Mouse (Mus musculus): ENCODE results near the gene Cdc45. TPM values are rescaled to one million over a fixed set of nuclear protein-coding genes. Genes with fewer than 3 reads are reported as not detected.
"Not testable (repeated sequence)": the region's sequence is repeated elsewhere in the genome, so short reads cannot be mapped to it uniquely, and the experiment has no call there.

Gene Cdc45
- polyA plus RNA-seq (2012; rRNA removed), result 40.7 and 45.8 TPM in 2 replicates
- 40.6 and 45.4 TPM in 2 replicates for polyA plus RNA-seq (2014; fragmentation: Nextera tagmentation; extraction: Ambion mirVana)

GRCm38 (mm10) chr16:18811468-18812384 is at the start of gene Cdc45, which contains the start of gene Ufd1:
Gene Cdc45 (minus strand): TSS chr16:18811987.
Gene Ufd1 (plus strand): TSS chr16:18811779.
- no peaks in the 10 kb centered on the region for H3K9me3 ChIP-seq (ENCODE audit: control insufficient read depth, low read length)
- H3K4me1 ChIP-seq (replicated peaks; ENCODE audit: control insufficient read depth in 2 of 2, insufficient read depth in 2 of 2, low read length in 1 of 2), result peaks cover 12 to 16% of the 10 kb centered on the region in 2 experiments; a peak in 3 of 4 replicates
- peak; percentile 93 to 96 (median 95) for DNase-seq (ENCODE audit: low read depth in 3 of 3, low spot score in 3 of 3)
- TF ChIP-seq CTCF (IDR thresholded peaks at IDR 0.05; ENCODE audit: low read depth), result 0 out of 2 replicates have a peak, but pooled peaks have one; percentile 4
- TF ChIP-seq EP300 (IDR thresholded peaks at IDR 0.05; ENCODE audit: low read depth), result peak; percentile 6; the same call in 1 of the 2 replicates
- peaks cover 45% of the 10 kb centered on the region for H3K36me3 ChIP-seq (replicated peaks; ENCODE audit: control insufficient read depth, insufficient read depth, low read depth)
- H3K9ac ChIP-seq (replicated peaks), result peak within 1 kb of the TSS; percentile 88
- peak within 1 kb of the TSS; percentile 97 for H3K4me2 ChIP-seq (ENCODE audit: low read depth)
- H3K27ac ChIP-seq, result peak within 1 kb of the TSS; percentile 86
- peak; percentile 92 for ATAC-seq (ENCODE audit: insufficient read depth)
- under 1% methylated on average over 42 of the region's 42 CpGs for WGBS (ENCODE audit: insufficient replicate concordance)
- peak within 1 kb of the TSS; percentile 94 to 100 for H3K4me3 ChIP-seq (ENCODE audit: insufficient read depth in 1 of 2, low read depth in 2 of 2, low read length in 2 of 2)
- H3K27me3 ChIP-seq (ENCODE audit: control insufficient read depth, insufficient read depth, low read length), result no peaks in the 10 kb centered on the region

GRCm38 (mm10) chr16:18860186-18860585 is 48.4 kb upstream of the Cdc45 start:
- H3K4me2 ChIP-seq (ENCODE audit: low read depth), result no peak overlapping the region
- H3K36me3 ChIP-seq (replicated peaks; ENCODE audit: control insufficient read depth, insufficient read depth, low read depth), result no peaks in the 10 kb centered on the region
- 33% methylated on average over 1 of the region's 1 CpGs for WGBS (ENCODE audit: insufficient replicate concordance)
- H3K27me3 ChIP-seq (ENCODE audit: control insufficient read depth, insufficient read depth, low read length), result no peaks in the 10 kb centered on the region
- H3K9me3 ChIP-seq (ENCODE audit: control insufficient read depth, low read length), result no peaks in the 10 kb centered on the region
- no peaks in the 10 kb centered on the region for H3K4me1 ChIP-seq (replicated peaks; ENCODE audit: control insufficient read depth in 2 of 2, insufficient read depth in 2 of 2, low read length in 1 of 2)
- DNase-seq (ENCODE audit: low read depth in 3 of 3, low spot score in 3 of 3) (no peak), ATAC-seq (ENCODE audit: insufficient read depth) (no peak)
- no peak overlapping the region for H3K4me3 ChIP-seq (ENCODE audit: insufficient read depth in 1 of 2, low read depth in 2 of 2, low read length in 2 of 2)
- no peak overlapping the region for H3K9ac ChIP-seq (replicated peaks)
- TF ChIP-seq EP300 (IDR thresholded peaks at IDR 0.05; ENCODE audit: low read depth), result no peak
- TF ChIP-seq CTCF (IDR thresholded peaks at IDR 0.05; ENCODE audit: low read depth), result no peak
- no peak overlapping the region for H3K27ac ChIP-seq

- Histone ChIP-seq H3K9me3 (ENCODE audit: control insufficient read depth, low read length) (no peaks in the 10 kb centered on the region), H3K4me1 (replicated peaks; ENCODE audit: control insufficient read depth in 2 of 2, insufficient read depth in 2 of 2, low read length in 1 of 2) (no peaks in the 10 kb centered on the region), H3K4me2 (ENCODE audit: low read depth) (no peak overlapping the region), H3K4me3 (ENCODE audit: insufficient read depth in 1 of 2, low read depth in 2 of 2, low read length in 2 of 2) (no peak overlapping the region), H3K9ac (replicated peaks) (no peak overlapping the region), H3K27ac (no peak overlapping the region), H3K36me3 (replicated peaks; ENCODE audit: control insufficient read depth, insufficient read depth, low read depth) (no peaks in the 10 kb centered on the region), H3K27me3 (ENCODE audit: control insufficient read depth, insufficient read depth, low read length) (no peaks in the 10 kb centered on the region)
- ATAC-seq (ENCODE audit: insufficient read depth) (no peak), DNase-seq (ENCODE audit: low read depth in 3 of 3, low spot score in 3 of 3) (peak; percentile 14 to 58 (median 23))
- TF ChIP-seq EP300 (IDR thresholded peaks at IDR 0.05; ENCODE audit: low read depth) (no peak), CTCF (IDR thresholded peaks at IDR 0.05; ENCODE audit: low read depth) (peak; percentile 64; the same call in 1 of the 2 replicates)
These were observed 46.8 kb upstream of the Cdc45 start for GRCm38 (mm10) chr16:18858551-18858950.

- ATAC-seq (ENCODE audit: insufficient read depth); H3K4me3 ChIP-seq (ENCODE audit: insufficient read depth in 1 of 2, low read depth in 2 of 2, low read length in 2 of 2); H3K9me3 ChIP-seq (ENCODE audit: control insufficient read depth, low read length); H3K27me3 ChIP-seq (ENCODE audit: control insufficient read depth, insufficient read depth, low read length); H3K4me1 ChIP-seq (replicated peaks; ENCODE audit: control insufficient read depth in 2 of 2, insufficient read depth in 2 of 2, low read length in 1 of 2); H3K36me3 ChIP-seq (replicated peaks; ENCODE audit: control insufficient read depth, insufficient read depth, low read depth); H3K9ac ChIP-seq (replicated peaks); H3K4me2 ChIP-seq (ENCODE audit: low read depth); H3K27ac ChIP-seq; DNase-seq (ENCODE audit: low read depth in 3 of 3, low spot score in 3 of 3): not testable (repeated sequence)
- WGBS (ENCODE audit: insufficient replicate concordance), result 75% methylated on average over 17 of the region's 17 CpGs
These were observed 37.9 kb upstream of the Cdc45 start for GRCm38 (mm10) chr16:18849521-18850190.

- WGBS (ENCODE audit: insufficient replicate concordance), result 71% methylated on average over 15 of the region's 15 CpGs
These were observed 34.6 kb upstream of the Cdc45 start for GRCm38 (mm10) chr16:18846301-18846820.

More at GRCm38 (mm10) chr16:18846301-18846820, 34.6 kb upstream of the Cdc45 start:
- no peak for TF ChIP-seq EP300 (IDR thresholded peaks at IDR 0.05; ENCODE audit: low read depth)
- no peak for TF ChIP-seq CTCF (IDR thresholded peaks at IDR 0.05; ENCODE audit: low read depth)
- Histone ChIP-seq H3K36me3 (replicated peaks; ENCODE audit: control insufficient read depth, insufficient read depth, low read depth) (no peaks in the 10 kb centered on the region), H3K4me2 (ENCODE audit: low read depth) (no peak overlapping the region), H3K9me3 (ENCODE audit: control insufficient read depth, low read length) (no peaks in the 10 kb centered on the region), H3K9ac (replicated peaks) (no peak overlapping the region), H3K27me3 (ENCODE audit: control insufficient read depth, insufficient read depth, low read length) (no peaks in the 10 kb centered on the region), H3K4me1 (replicated peaks; ENCODE audit: control insufficient read depth in 2 of 2, insufficient read depth in 2 of 2, low read length in 1 of 2) (no peaks in the 10 kb centered on the region), H3K27ac (no peak overlapping the region), H3K4me3 (ENCODE audit: insufficient read depth in 1 of 2, low read depth in 2 of 2, low read length in 2 of 2) (no peak overlapping the region)
- ATAC-seq (ENCODE audit: insufficient read depth) (no peak), DNase-seq (ENCODE audit: low read depth in 3 of 3, low spot score in 3 of 3) (no peak)

All from liver, embryonic 14.5 days (tissue).